Mouse (Mus musculus) spleen, adult 2 months (tissue): Measurements from ENCODE around the gene 9930104L06Rik.

ENCODE experiments used
- CTCF ChIP-seq: fragments of 200-500 bp; IDR thresholded peaks from 2 replicates; pipeline ENCODE4 v1.5.1; 2011; ENCODE audit warnings: mild to moderate bottlenecking, inconsistent platforms; ENCODE audit not compliant: insufficient read depth, insufficient read length, insufficient replicate concordance; ENCODE audit errors: extremely low read depth
- POLR2A ChIP-seq: fragments of 200-500 bp; IDR thresholded peaks from 2 replicates; pipeline ENCODE4 v1.6.1; 2011; ENCODE audit warnings: low read depth, low read length, inconsistent platforms

DNA sequence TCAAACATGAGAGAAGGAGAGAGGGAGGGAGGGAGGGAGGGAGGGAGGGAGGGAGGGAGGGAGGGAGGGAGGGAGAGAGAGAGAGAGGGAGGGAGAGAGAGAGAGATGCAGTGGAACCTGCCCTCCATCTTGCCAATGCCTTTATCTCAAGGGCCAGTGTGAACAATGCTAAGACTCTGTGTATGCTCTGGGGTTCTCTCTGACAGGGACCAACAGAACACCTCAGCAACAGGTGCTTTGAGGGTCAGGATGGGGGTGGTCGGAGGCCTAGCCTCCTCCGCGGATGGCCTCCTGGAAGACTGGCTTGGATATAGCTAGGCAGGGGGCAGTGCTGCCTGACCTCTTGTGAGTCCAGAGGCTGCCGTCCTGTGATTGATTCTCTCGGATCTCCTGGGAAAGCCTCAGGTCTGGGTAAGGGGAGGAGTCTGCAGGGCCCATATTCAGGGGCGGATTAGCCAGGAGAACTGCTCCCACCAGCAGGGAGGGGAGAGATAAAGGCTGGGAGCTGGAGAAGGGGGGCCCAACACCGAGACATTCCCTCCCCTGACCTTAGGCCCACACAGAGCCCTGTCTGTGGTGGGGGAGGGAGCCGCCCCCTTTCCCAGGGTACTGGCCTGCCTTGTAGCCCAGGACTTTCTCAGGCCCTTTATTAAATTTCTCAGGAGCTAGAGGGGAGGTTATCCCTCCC is 28.2 kb downstream of the 9930104L06Rik start:
- TF ChIP-seq CTCF: no peak
- no peak for TF ChIP-seq POLR2A
